Mouse (Mus musculus) B cell, adult 2 months (primary cell): ENCODE results near the gene Pla2g5.

Experiments
- DNase-seq, 2 experiments: peaks; one replicate each; pipeline ENCODE4 v3.0.0; 2022

The Pla2g5 gene

GRCm38 (mm10) chr4:138793276-138793675 is 70.0 kb downstream of the Pla2g5 start:
- no peak for DNase-seq

DNA sequence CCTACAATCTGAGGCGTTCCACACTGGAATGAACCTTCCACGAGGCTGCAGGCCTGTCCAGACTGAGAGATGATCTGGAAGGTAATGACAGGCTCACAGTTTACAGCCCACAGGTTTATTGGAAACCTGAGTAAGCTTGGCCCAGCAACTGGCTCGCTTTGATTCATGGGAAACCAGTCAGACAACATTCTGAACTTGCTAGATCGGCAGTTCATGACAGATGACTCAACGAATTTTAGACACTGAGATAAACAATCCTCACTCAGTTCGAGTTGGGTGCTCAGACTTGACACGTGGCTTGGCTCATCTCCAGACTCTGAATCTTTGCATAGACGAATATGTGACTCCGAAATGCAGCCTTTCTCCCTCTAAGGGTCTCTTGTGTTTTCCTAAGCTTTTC is 70.7 kb downstream of the Pla2g5 start:
- DNase-seq: no peak

GRCm38 (mm10) chr4:138791452-138791851 is 71.8 kb downstream of the Pla2g5 start:
- DNase-seq: no peak

DNA sequence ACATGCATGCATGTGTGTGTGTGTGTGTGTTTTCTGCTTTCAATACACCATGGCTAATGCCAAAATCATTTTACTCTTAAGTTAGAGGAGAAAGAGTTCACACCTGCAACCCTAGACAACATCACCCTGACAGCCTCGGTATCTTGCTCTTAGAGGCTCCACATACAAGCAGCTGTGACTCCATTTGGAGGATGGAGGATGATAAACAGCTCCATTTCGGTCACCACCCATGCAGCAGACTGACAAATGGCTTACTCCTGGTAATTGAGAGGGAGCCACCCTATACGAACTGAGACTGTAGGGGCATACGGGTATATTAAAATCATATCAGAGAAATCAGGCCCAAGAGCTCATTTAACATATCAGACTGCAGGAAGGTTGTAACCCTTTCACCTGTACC is 74.9 kb downstream of the Pla2g5 start:
- DNase-seq: no peak

GRCm38 (mm10) chr4:138786141-138786540 is 77.1 kb downstream of the Pla2g5 start:
- no peak for DNase-seq

- DNase-seq: no peak
Measured at GRCm38 (mm10) chr4:138785721-138786120, 77.6 kb downstream of the Pla2g5 start.

GRCm38 (mm10) chr4:138782098-138782497 is 81.2 kb downstream of the Pla2g5 start:
- no peak for DNase-seq

GRCm38 (mm10) chr4:138780300-138780699 is 83.0 kb downstream of the Pla2g5 start:
- DNase-seq: no peak

- DNase-seq: no peak
Measured at GRCm38 (mm10) chr4:138777417-138778407, 85.6 kb downstream of the Pla2g5 start.

- no peak for DNase-seq
Measured at GRCm38 (mm10) chr4:138775435-138775834, 87.8 kb downstream of the Pla2g5 start, which contains the start of gene Pla2g2d. Gene Pla2g2d, plus strand, starts transcription at chr4:138775735.

GRCm38 (mm10) chr4:138772386-138772785 is 90.9 kb downstream of the Pla2g5 start:
- no peak for DNase-seq

GRCm38 (mm10) chr4:138771970-138772369 is 91.3 kb downstream of the Pla2g5 start:
- DNase-seq: no peak

DNA sequence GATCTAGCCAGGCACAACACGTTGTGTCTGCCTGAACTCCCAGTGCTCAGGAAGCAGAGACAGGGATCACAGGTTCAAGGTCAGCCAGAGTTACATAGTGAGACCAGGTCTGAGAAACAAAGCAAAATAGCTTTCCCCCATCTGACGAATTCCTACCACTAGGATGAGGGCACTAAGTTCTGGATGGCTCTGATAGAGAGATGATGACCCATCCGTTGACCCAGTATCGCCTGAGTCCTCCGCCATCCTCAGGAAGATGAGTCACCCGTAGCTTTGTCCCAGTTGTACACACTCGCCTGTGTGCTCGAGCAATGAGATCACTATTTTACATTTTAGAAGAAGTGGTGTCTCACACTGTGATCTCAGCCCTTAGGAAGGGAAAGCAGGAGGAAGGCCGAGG is 101.0 kb downstream of the Pla2g5 start:
- DNase-seq: no peak

- DNase-seq: no peak
Measured at GRCm38 (mm10) chr4:138757416-138757815, 105.9 kb downstream of the Pla2g5 start, which contains the start of gene Pla2g2f. Gene Pla2g2f, minus strand, starts transcription at chr4:138757626.

- DNase-seq: no peak
Measured at GRCm38 (mm10) chr4:138755983-138756382, 107.3 kb downstream of the Pla2g5 start.

DNA sequence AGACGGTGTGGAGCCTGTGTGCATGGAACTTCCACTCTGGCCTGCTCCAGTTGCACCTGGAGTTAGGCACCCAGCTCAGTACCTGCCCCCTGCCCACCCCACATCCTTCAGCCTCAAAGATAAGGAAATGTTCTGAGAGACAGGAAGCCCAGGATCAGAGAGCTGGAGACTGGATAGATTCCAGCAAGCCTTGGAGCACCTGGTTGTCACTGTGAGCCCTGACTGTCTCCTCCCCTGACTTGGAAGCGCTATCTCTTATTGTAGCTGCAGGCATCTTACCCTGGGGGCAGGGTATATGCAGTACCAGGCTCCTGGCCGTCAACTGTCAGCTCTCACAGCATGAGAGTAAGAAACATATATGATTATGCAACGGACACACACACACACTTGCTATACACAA is 107.8 kb downstream of the Pla2g5 start:
- DNase-seq: no peak

DNA sequence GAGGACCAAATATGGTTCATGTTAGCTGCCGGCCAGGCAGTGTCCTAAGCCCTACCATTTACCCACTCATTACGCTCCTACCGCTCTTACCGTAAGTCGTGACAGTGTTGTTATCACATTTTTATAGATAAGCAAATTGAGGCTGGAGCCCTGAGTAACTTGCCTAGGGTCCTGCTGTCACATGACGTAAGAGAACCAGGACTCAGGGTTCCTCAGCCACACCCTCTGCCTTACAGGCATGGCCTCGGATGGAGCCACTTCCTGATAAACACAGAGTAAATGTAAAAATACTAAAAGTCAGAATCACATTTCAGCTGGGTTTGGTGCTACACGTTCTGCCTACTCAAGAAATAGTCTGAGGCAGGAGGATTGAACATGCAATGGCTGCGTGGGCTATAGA is 108.8 kb downstream of the Pla2g5 start:
- no peak for DNase-seq

GRCm38 (mm10) chr4:138753608-138754007 is 109.7 kb downstream of the Pla2g5 start:
- DNase-seq: no peak

DNA sequence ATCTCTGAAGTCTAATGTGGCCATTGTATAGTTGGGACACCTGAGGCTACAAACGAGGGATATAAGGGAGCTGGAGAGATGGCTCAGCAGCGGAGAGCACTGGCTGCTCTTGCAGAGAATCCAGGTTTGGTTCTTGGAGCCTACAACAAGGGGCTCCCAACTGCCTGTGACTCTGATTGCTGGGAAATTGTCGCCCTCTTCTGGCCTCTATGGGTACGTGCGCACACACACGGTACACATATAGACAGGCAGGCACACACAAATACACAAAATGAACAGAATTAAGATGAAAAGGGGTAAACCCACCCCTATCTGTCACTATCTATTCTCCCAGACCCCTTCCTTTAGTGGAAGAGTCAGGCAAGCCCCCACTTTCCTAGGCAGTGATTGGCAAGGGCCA is 110.7 kb downstream of the Pla2g5 start:
- no peak for DNase-seq
